Mouse (Mus musculus): Measurements from ENCODE around the gene Nit2. TPM values are rescaled to one million over a fixed set of nuclear protein-coding genes. Genes with fewer than 3 reads are reported as not detected.

Gene Nit2
- polyA plus RNA-seq, 1 experiment from 2014 or later = 50.3 TPM

- under 1% methylated on average over 59 of the region's 59 CpGs for WGBS
- Histone ChIP-seq H3K4me3 (replicated peaks; ENCODE audit: low read length) (peak overlapping the region; percentile 69), H3K4me2 (replicated peaks) (peak overlapping the region; percentile 85), H3K27ac (peak overlapping the region; percentile 95), H3K4me1 (replicated peaks; ENCODE audit: control insufficient read depth, insufficient read depth, low read length) (peaks cover 18% of the 10 kb centered on the region), H3K27me3 (ENCODE audit: control insufficient read depth, insufficient read depth, low read length) (no peaks in the 10 kb centered on the region), H3K9me3 (ENCODE audit: control insufficient read depth, low read length) (no peaks in the 10 kb centered on the region), H3K9ac (peak overlapping the region; percentile 78), H3K36me3 (replicated peaks; ENCODE audit: control insufficient read depth, insufficient read depth) (no peaks in the 10 kb centered on the region)
- no peak for DNase-seq (ENCODE audit: low spot score)
- ATAC-seq (ENCODE audit: low FRiP score) = no peak
These were observed 45.2 kb downstream of the Nit2 start for GRCm38 (mm10) chr16:57121816-57122415.

- WGBS = under 1% methylated on average over 36 of the region's 37 CpGs
- H3K4me2 ChIP-seq (replicated peaks) = peak within 1 kb of the TSS; percentile 85
- peaks cover 18% of the 10 kb centered on the region for H3K4me1 ChIP-seq (replicated peaks; ENCODE audit: control insufficient read depth, insufficient read depth, low read length)
- DNase-seq (ENCODE audit: low spot score) (peak; percentile 91), ATAC-seq (ENCODE audit: low FRiP score) (peak; percentile 100)
- peak within 1 kb of the TSS; percentile 78 for H3K9ac ChIP-seq
- no peaks in the 10 kb centered on the region for H3K36me3 ChIP-seq (replicated peaks; ENCODE audit: control insufficient read depth, insufficient read depth)
- peak within 1 kb of the TSS; percentile 69 for H3K4me3 ChIP-seq (replicated peaks; ENCODE audit: low read length)
- H3K27ac ChIP-seq = peak within 1 kb of the TSS; percentile 95
- H3K27me3 ChIP-seq (ENCODE audit: control insufficient read depth, insufficient read depth, low read length) = no peaks in the 10 kb centered on the region
- H3K9me3 ChIP-seq (ENCODE audit: control insufficient read depth, low read length) = no peaks in the 10 kb centered on the region
These were observed 46.0 kb downstream of the Nit2 start, which contains the start of gene Tomm70a for GRCm38 (mm10) chr16:57120913-57121815. Tomm70a (plus strand) TSS chr16:57121703.

- Histone ChIP-seq H3K9me3 (ENCODE audit: control insufficient read depth, low read length) (no peaks in the 10 kb centered on the region), H3K36me3 (replicated peaks; ENCODE audit: control insufficient read depth, insufficient read depth) (no peaks in the 10 kb centered on the region), H3K4me3 (replicated peaks; ENCODE audit: low read length) (no peak overlapping the region), H3K27ac (no peak overlapping the region), H3K4me1 (replicated peaks; ENCODE audit: control insufficient read depth, insufficient read depth, low read length) (peaks cover 2% of the 10 kb centered on the region), H3K27me3 (ENCODE audit: control insufficient read depth, insufficient read depth, low read length) (0 out of 2 replicates have a peak, but pooled peaks cover 4% of the 10 kb centered on the region), H3K9ac (no peak overlapping the region), H3K4me2 (replicated peaks) (no peak overlapping the region)
- ATAC-seq (ENCODE audit: low FRiP score) = no peak
- no peak for DNase-seq (ENCODE audit: low spot score)
- 70% methylated on average over 2 of the region's 2 CpGs for WGBS
These were observed 49.6 kb downstream of the Nit2 start for GRCm38 (mm10) chr16:57117562-57117961.

- no peaks in the 10 kb centered on the region for H3K9me3 ChIP-seq (ENCODE audit: control insufficient read depth, low read length)
- H3K27me3 ChIP-seq (ENCODE audit: control insufficient read depth, insufficient read depth, low read length) = 0 out of 2 replicates have a peak, but pooled peaks cover 4% of the 10 kb centered on the region
- ATAC-seq (ENCODE audit: low FRiP score) = no peak
- H3K4me3 ChIP-seq (replicated peaks; ENCODE audit: low read length) = no peak overlapping the region
- H3K4me1 ChIP-seq (replicated peaks; ENCODE audit: control insufficient read depth, insufficient read depth, low read length) = no peaks in the 10 kb centered on the region
- no peaks in the 10 kb centered on the region for H3K36me3 ChIP-seq (replicated peaks; ENCODE audit: control insufficient read depth, insufficient read depth)
- H3K9ac ChIP-seq = no peak overlapping the region
- H3K4me2 ChIP-seq (replicated peaks) = no peak overlapping the region
- no peak overlapping the region for H3K27ac ChIP-seq
- DNase-seq (ENCODE audit: low spot score) = no peak
These were observed 51.1 kb downstream of the Nit2 start for GRCm38 (mm10) chr16:57116066-57116465.

Other genes with a start within 250 kb of the Nit2 start
- 0.31 and 0.77 TPM in 2 replicates for gene Lnp1, start 239.3 kb downstream of the Nit2 start, polyA plus RNA-seq (2014; fragmentation: Nextera tagmentation; extraction: Ambion mirVana)
- 0.16 and 0.20 TPM in 2 replicates for gene Tmem45a2, start 96.0 kb downstream of the Nit2 start, polyA plus RNA-seq (2014; fragmentation: Nextera tagmentation; extraction: Ambion mirVana)
- 87.9 and 100 TPM in 2 replicates for gene Tomm70a, start 45.6 kb downstream of the Nit2 start, polyA plus RNA-seq (2014; fragmentation: Nextera tagmentation; extraction: Ambion mirVana)
- 39.8 and 41.4 TPM in 2 replicates for gene Tbc1d23, start 64.2 kb upstream of the Nit2 start, polyA plus RNA-seq (2014; fragmentation: Nextera tagmentation; extraction: Ambion mirVana)
- 0.17 and 0.43 TPM in 2 replicates for gene Tmem30c, start 125.5 kb upstream of the Nit2 start, polyA plus RNA-seq (2014; fragmentation: Nextera tagmentation; extraction: Ambion mirVana)
- 2.8 and 3.4 TPM in 2 replicates for gene Filip1l, start 185.8 kb upstream of the Nit2 start, polyA plus RNA-seq (2014; fragmentation: Nextera tagmentation; extraction: Ambion mirVana)

All from hindbrain, embryonic 14.5 days (tissue).